Mouse (Mus musculus): ENCODE results near the gene 2010109A12Rik.

GRCm38 (mm10) chr5:93207006-93207348 is 659 bp downstream of the 2010109A12Rik start:
- TF ChIP-seq POLR2A (IDR thresholded peaks at IDR 0.05; ENCODE audit: extremely low read depth, insufficient read depth, low read length) (no peak), CTCF (IDR thresholded peaks at IDR 0.05; ENCODE audit: low read depth, low read length) (no peak)

All from liver, adult 2 months (tissue).